Mouse (Mus musculus) urinary bladder, postnatal 10 days (tissue): Measurements from ENCODE around the gene Camk2b.

Experiments used
- DNase-seq: peaks from one replicate; pipeline ENCODE4 v3.0.0; 2022; ENCODE audit warnings: low spot score

Camk2b gene

GRCm38 (mm10) chr11:6050066-6050560 lies 16.0 kb downstream of the Camk2b start:
- no peak for DNase-seq

- DNase-seq = no peak
These were observed 18.0 kb downstream of the Camk2b start for GRCm38 (mm10) chr11:6048208-6048607.

GRCm38 (mm10) chr11:6038929-6039328 lies 27.2 kb downstream of the Camk2b start:
- no peak for DNase-seq

- no peak for DNase-seq
These were observed 28.5 kb downstream of the Camk2b start for GRCm38 (mm10) chr11:6037686-6038085.

GRCm38 (mm10) chr11:6037198-6037597 lies 29.0 kb downstream of the Camk2b start:
- DNase-seq = no peak

- no peak for DNase-seq
These were observed 29.7 kb downstream of the Camk2b start for GRCm38 (mm10) chr11:6036477-6036876.

- no peak for DNase-seq
These were observed 30.6 kb downstream of the Camk2b start for GRCm38 (mm10) chr11:6035521-6035920.

GRCm38 (mm10) chr11:6034740-6035139 lies 31.4 kb downstream of the Camk2b start:
- no peak for DNase-seq

- no peak for DNase-seq
These were observed 32.4 kb downstream of the Camk2b start for GRCm38 (mm10) chr11:6033801-6034200.

- DNase-seq = no peak
These were observed 33.0 kb downstream of the Camk2b start for GRCm38 (mm10) chr11:6033147-6033546.

GRCm38 (mm10) chr11:6030650-6031049 lies 35.5 kb downstream of the Camk2b start:
- no peak for DNase-seq

GRCm38 (mm10) chr11:6029790-6030189 lies 36.4 kb downstream of the Camk2b start:
- DNase-seq = no peak

- no peak for DNase-seq
These were observed 37.3 kb downstream of the Camk2b start for GRCm38 (mm10) chr11:6028911-6029310.

- no peak for DNase-seq
These were observed 39.8 kb downstream of the Camk2b start for GRCm38 (mm10) chr11:6026361-6026760.

GRCm38 (mm10) chr11:6024923-6025652 lies 41.1 kb downstream of the Camk2b start:
- DNase-seq = no peak

GRCm38 (mm10) chr11:6020897-6021839 lies 45.0 kb downstream of the Camk2b start:
- DNase-seq = no peak

GRCm38 (mm10) chr11:6020360-6020759 lies 45.8 kb downstream of the Camk2b start:
- DNase-seq = no peak

GRCm38 (mm10) chr11:6018218-6019010 lies 47.7 kb downstream of the Camk2b start:
- DNase-seq = no peak

- DNase-seq = no peak
These were observed 48.5 kb downstream of the Camk2b start for GRCm38 (mm10) chr11:6017484-6018140.

- DNase-seq = no peak
These were observed 49.3 kb downstream of the Camk2b start for GRCm38 (mm10) chr11:6016797-6017395.

- DNase-seq = no peak
These were observed 49.8 kb downstream of the Camk2b start for GRCm38 (mm10) chr11:6016368-6016767.
